Mouse (Mus musculus) heart, adult 10 weeks (tissue): Measurements from ENCODE around the gene Serpina3b. TPM values are rescaled to one million over a fixed set of nuclear protein-coding genes. Genes with fewer than 3 reads are reported as not detected.

Experiments used
- polyA plus RNA-seq: library from polyadenylated mRNA; stranded (reverse); fragments of 350-450 nt; fragmentation: Illumina TruSeq; extraction: RNeasy Lipid Tissue Mini Kit (QIAGEN cat#74804); gene quantifications from one replicate; pipeline ENCODE4 v1.2.3, GENCODE M21; 2014; ENCODE audit warnings: low read depth, low replicate concordance

Gene Serpina3b
- not detected for polyA plus RNA-seq

DNA sequence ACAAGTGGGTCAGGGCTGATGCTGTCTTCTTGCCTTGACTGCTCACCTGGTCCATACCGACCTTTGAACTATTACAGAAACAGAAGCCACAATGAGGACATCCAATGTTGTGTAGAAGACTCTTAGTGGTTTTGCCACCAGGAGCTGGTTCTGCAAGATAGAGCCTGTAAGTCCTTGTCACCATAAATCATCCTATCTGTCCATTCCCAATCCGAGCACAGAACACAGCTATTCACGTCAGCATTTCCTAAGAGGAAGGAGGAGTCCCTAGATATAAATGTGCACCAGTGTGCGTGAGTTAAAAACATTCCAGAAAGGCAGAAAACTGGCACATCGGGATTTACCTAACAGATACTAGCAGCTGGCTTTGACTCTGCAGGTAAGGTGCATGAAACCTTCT lies at the start of gene Serpina3b:
TSS of gene Serpina3b (plus strand) at position 301 of the 400 bp plus-strand sequence.

DNA sequence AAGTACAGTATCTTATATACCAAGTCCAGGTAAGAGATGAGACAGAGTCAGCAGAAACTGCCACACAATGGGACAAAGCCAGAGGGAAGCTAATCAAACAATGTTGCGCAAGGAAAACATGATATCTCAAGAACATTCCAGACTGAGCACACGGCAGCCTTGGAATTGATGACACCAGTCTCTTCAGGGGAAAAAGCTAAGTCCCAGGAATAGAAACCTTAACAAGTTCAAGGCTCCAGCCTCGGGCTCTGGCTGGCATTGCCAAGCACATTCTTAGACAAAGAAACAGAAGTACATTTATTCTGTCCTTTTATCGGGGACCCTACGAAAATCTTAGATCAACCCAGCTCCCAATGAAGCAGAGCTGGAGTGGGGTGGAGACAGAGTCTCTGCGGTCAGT lies 27.0 kb upstream of the Serpina3b start, which contains the start of gene Serpina5:
TSS of gene Serpina5 (plus strand) at position 346 of the 400 bp plus-strand sequence.

DNA sequence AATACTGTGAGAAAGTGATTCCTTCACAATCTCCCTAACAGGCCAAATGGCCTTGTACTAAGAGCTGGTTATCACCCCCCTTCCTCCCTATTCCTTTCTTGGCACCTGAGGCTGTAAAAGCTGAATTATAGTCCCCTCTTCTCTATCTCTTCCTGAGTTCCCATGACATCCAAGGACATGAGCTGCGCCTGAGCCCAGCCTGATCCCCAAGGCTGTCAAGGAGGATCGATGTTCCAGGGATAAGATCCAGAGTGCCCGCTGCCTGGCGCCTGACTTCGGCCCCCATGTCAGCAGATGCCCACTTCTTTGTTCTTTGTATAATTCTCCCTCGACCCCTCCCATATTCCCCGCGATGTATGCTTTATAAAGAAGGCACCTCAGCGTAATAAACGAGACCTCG lies 15.5 kb upstream of the Serpina3b start, which contains the start of gene Serpina3a:
TSS of gene Serpina3a (plus strand) at position 392 of the 400 bp plus-strand sequence.

DNA sequence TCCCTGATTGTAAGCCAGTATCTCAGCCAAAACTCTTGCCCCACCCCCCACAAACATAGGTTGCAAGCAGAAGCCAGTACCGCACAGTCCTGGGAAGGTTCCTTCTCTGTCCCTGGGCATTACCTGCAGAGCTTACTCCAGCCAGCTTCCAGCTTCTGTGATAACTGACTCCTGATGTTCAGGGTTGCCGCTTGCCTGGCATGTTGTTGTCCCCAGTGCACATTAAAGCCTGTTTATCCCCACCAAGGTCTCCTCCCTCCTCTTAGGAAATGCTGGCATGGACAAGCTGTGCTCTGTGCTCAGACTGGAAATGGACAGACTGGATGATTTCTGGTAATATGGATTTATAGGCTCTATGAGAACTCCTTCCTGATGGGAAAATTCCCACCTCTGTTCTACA lies 25.9 kb downstream of the Serpina3b start, which contains the start of gene Serpina3c:
TSS of gene Serpina3c (minus strand) at position 215 of the 400 bp plus-strand sequence.

Other genes starting within 250 kb of the Serpina3b start
- 6.7 TPM for gene Serpina1c, start 223.1 kb upstream of the Serpina3b start, polyA plus RNA-seq
- gene Serpina1e, start 169.0 kb upstream of the Serpina3b start, polyA plus RNA-seq = 1.1 TPM
- not detected for gene Serpina11, start 138.0 kb upstream of the Serpina3b start, polyA plus RNA-seq
- 0.37 TPM for gene Serpina9, start 114.2 kb upstream of the Serpina3b start, polyA plus RNA-seq
- gene Serpina12, start 83.6 kb upstream of the Serpina3b start, polyA plus RNA-seq = not detected
- gene Serpina5, start 26.9 kb upstream of the Serpina3b start, polyA plus RNA-seq = not detected
- gene Serpina3a, start 15.3 kb upstream of the Serpina3b start, polyA plus RNA-seq = not detected
- gene Serpina3c, start 25.9 kb downstream of the Serpina3b start, polyA plus RNA-seq = 0.65 TPM
- gene Serpina3f, start 86.5 kb downstream of the Serpina3b start, polyA plus RNA-seq = not detected
- gene Serpina3g, start 108.2 kb downstream of the Serpina3b start, polyA plus RNA-seq = 0.50 TPM
- not detected for gene Serpina3i, start 135.1 kb downstream of the Serpina3b start, polyA plus RNA-seq
- gene Serpina3j, start 186.6 kb downstream of the Serpina3b start, polyA plus RNA-seq = not detected
- gene Serpina3k, start 210.5 kb downstream of the Serpina3b start, polyA plus RNA-seq = 6.9 TPM
- 0.37 TPM for gene Serpina3m, start 210.5 kb downstream of the Serpina3b start, polyA plus RNA-seq